Mouse (Mus musculus) kidney, postnatal 0 days (tissue): ENCODE data around the gene Zfp385b. TPM values are rescaled to one million over a fixed set of nuclear protein-coding genes. Genes with fewer than 3 reads are reported as not detected.

Source experiments
- ATAC-seq: fragments of 200-750 bp; cut with Nextera tagmentation; replicated peaks from 2 replicates; pipeline ENCODE4 v1.8.0; 2017; ENCODE audit warnings: low read depth, moderate number of reproducible peaks, moderate TSS enrichment, moderate library complexity; ENCODE audit not compliant: low FRiP score
- DNase-seq: peaks from one replicate; pipeline ENCODE4 v3.0.0-alpha.2; 2016; ENCODE audit warnings: low spot score
- H3K27ac ChIP-seq: fragments of 300-500 bp; sonication (generic); 2 replicates; pipeline ENCODE4 v1.5.1; 2014; ENCODE audit warnings: mild to moderate bottlenecking
- H3K27me3 ChIP-seq: fragments of 300-500 bp; sonication (generic); 2 replicates; pipeline ENCODE4 v1.6.1; 2014; ENCODE audit warnings: low read length, mixed read lengths; ENCODE audit not compliant: insufficient read depth
- H3K36me3 ChIP-seq: fragments of 300-500 bp; sonication (generic); 2 replicates; pipeline ENCODE4 v1.6.1; 2014; ENCODE audit warnings: low read length, mixed read lengths; ENCODE audit not compliant: insufficient read depth
- H3K4me1 ChIP-seq: fragments of 300-500 bp; sonication (generic); replicated peaks from 2 replicates; pipeline ENCODE4 v1.6.1; 2014; ENCODE audit warnings: antibody characterized with exemption, low read length, mixed read lengths; ENCODE audit not compliant: insufficient read depth
- H3K4me2 ChIP-seq: fragments of 300-500 bp; sonication (generic); 2 replicates; pipeline ENCODE4 v1.6.1; 2014; ENCODE audit warnings: mild to moderate bottlenecking, low read length, moderate library complexity, mixed read lengths
- H3K4me3 ChIP-seq: fragments of 300-500 bp; sonication (generic); replicated peaks from 2 replicates; pipeline ENCODE4 v1.5.1; 2014; ENCODE audit warnings: low read depth, low read length
- H3K9ac ChIP-seq: fragments of 300-500 bp; sonication (generic); 2 replicates; pipeline ENCODE4 v1.6.1; 2014; ENCODE audit warnings: low read depth, low read length
- H3K9me3 ChIP-seq: fragments of 300-500 bp; sonication (generic); replicated peaks from 2 replicates; pipeline ENCODE4 v1.6.1; 2016; ENCODE audit warnings: low read length, inconsistent platforms, mixed read lengths
- CTCF ChIP-seq: IDR thresholded peaks from 2 replicates; pipeline ENCODE4 v1.5.1; 2016; ENCODE audit warnings: antibody characterized with exemption, low read depth, mild to moderate bottlenecking, moderate library complexity
- WGBS: fragments of 180-500 bp; shearing (Covaris S2); extraction: QIAGEN DNeasy Blood & Tissue Kit; methylation state at CpG from one replicate; pipeline ENCODE4 v1.1.7; 2014; 5-methylcytosine and 5-hydroxymethylcytosine counted together
- polyA plus RNA-seq: library from polyadenylated mRNA; unstranded; fragments of >200 nt; fragmentation: Nextera tagmentation; extraction: Ambion mirVana; gene quantifications from 2 replicates; pipeline ENCODE4 v1.2.1, GENCODE M21; 2015

Gene Zfp385b
- polyA plus RNA-seq, 1 experiment from 2014 or later = 9.9 TPM

DNA sequence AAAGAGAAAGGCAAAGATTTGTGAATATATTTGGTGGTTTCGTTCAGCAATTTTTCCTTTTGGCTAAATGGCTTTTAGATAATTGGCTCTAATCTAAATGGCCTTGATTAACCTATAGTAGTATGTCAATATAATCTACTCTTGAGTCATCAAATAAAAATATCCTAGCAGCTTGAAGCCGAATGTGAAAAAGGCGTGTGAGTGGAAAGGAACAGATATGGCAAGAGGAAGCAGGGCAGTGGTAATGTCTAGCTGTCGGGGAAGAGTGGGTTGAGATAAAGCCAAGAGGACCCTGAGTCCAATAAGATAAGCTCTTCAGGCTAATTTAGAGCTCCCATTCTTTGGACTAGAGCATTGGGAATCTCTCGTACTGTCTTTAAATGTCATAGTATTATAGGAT is 179.4 kb downstream of the Zfp385b start:
- 88% methylated on average over 5 of the region's 5 CpGs for WGBS
- H3K27me3 ChIP-seq = no peaks in the 10 kb centered on the region
- TF ChIP-seq CTCF = no peak
- no peak overlapping the region for H3K4me3 ChIP-seq
- DNase-seq = no peak
- no peaks in the 10 kb centered on the region for H3K9me3 ChIP-seq
- no peaks in the 10 kb centered on the region for H3K4me1 ChIP-seq
- no peak overlapping the region for H3K4me2 ChIP-seq
- H3K9ac ChIP-seq = no peak overlapping the region
- no peaks in the 10 kb centered on the region for H3K36me3 ChIP-seq
- H3K27ac ChIP-seq = no peak overlapping the region
- no peak for ATAC-seq

DNA sequence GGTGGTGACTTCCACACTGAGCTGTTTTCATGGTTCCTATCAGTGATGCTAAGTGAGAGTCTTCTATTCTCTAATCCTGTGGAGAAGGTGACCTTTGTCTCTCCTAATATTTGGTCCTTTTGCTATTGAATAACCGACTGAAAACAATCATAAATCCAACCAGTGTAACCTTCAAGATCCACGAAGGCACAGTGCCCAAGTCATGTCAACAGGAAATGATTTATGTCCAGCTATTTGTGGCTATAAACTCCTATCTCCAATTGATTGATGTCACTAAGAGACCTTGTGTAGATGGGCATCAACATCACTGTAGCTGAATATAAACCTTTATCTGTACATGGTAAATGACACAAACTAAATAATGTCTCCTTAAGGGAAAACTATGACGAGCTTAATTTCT is 187.8 kb downstream of the Zfp385b start:
- no peaks in the 10 kb centered on the region for H3K27me3 ChIP-seq
- H3K4me2 ChIP-seq = no peak overlapping the region
- no peaks in the 10 kb centered on the region for H3K9me3 ChIP-seq
- 30% methylated on average over 3 of the region's 3 CpGs for WGBS
- H3K9ac ChIP-seq = no peak overlapping the region
- H3K4me1 ChIP-seq = no peaks in the 10 kb centered on the region
- H3K4me3 ChIP-seq = no peak overlapping the region
- TF ChIP-seq CTCF = no peak
- no peak overlapping the region for H3K27ac ChIP-seq
- no peak for ATAC-seq
- no peaks in the 10 kb centered on the region for H3K36me3 ChIP-seq
- no peak for DNase-seq

DNA sequence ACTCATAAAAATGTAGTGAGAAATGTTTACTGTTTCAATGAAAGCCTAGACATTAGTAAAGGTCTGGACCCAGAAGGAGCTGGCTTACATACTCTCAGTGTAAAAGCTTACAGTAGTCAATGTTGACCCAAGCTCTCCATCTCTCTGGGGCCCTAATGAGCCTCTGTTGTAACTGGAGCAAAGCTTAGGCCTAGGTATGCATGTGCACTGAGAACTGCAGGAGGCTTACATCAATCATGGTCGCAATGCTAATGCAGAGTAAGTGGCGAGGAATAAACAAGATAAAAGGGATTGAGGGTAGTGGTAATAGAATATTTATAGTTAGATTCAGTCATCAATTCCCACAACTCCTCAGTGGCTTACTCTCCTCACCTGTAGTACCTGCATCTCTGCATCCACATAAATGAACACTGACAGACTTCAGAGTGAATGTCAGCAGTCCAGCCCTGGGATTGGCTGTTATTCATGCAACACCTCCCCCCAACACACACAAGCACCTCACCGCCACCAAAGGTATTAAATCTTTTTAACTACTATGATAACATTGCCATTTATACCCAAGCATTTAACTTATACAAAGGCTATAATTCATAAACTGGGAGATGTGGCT is 191.7 kb downstream of the Zfp385b start:
- ATAC-seq (no peak), DNase-seq (no peak)
- H3K4me2 ChIP-seq = no peak overlapping the region
- TF ChIP-seq CTCF = no peak
- no peaks in the 10 kb centered on the region for H3K9me3 ChIP-seq
- H3K9ac ChIP-seq = no peak overlapping the region
- WGBS = 49% methylated on average over 3 of the region's 3 CpGs
- H3K4me1 ChIP-seq = no peaks in the 10 kb centered on the region
- H3K27me3 ChIP-seq = no peaks in the 10 kb centered on the region
- no peak overlapping the region for H3K27ac ChIP-seq
- no peaks in the 10 kb centered on the region for H3K36me3 ChIP-seq
- no peak overlapping the region for H3K4me3 ChIP-seq

DNA sequence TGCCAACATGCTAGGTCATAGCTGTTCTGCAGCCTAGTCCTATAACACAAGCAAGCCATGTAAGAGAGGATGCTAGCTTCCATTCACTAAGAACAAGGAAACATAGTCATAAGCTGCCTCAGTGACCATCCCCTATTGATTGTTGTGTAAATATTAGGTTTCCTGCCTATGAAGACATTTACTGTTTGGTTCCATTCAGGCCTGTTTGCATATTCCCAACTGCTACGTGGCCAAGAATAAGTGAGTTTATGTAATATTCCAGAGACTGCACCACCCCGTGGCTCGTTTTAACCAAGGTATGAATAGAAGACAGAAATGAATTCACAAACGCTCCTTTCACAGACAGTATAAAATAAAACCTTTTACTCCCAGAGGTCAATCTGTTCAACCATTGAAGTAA is 200.8 kb downstream of the Zfp385b start:
- Histone ChIP-seq H3K4me3 (no peak overlapping the region), H3K4me2 (no peak overlapping the region), H3K9me3 (no peaks in the 10 kb centered on the region), H3K36me3 (no peaks in the 10 kb centered on the region), H3K4me1 (no peaks in the 10 kb centered on the region), H3K27ac (no peak overlapping the region), H3K9ac (no peak overlapping the region), H3K27me3 (no peaks in the 10 kb centered on the region)
- WGBS = 84% methylated on average over 4 of the region's 4 CpGs
- no peak for ATAC-seq
- DNase-seq = no peak
- TF ChIP-seq CTCF = no peak

DNA sequence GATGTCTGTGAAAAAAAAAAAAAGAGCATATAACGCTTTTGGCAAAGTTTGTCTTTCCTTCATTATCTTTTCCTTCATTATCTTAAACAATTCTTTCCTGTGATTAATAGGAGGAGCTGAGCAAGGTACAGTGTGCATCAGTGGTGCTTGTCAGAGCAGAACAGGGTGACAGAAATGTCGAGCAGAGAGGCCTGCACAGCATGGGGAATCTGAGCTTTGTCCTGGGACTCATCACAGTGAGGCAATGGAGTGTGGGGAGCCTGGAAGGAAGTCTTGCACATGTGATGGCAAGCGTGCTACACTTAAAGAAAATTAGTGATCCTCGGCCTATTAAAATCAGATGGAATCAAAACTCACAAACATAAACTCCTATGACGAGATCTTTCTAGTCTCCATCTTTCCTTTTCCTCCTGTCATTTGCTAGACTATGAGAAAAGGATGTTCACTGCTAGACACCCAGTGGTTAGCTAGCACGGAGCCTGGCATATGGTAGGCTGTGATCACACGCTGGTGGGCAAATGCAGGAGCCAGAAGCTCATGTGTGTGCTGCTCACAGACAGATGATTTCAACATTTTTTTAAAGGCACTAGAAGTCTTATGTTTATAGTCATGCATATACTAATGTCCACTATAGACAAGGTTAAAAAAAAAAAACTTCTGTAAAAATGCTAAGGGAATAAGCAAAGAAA is 209.0 kb downstream of the Zfp385b start:
- DNase-seq (peak; percentile 13), ATAC-seq (no peak)
- Histone ChIP-seq H3K9ac (no peak overlapping the region), H3K4me3 (no peak overlapping the region), H3K36me3 (no peaks in the 10 kb centered on the region), H3K27me3 (no peaks in the 10 kb centered on the region), H3K27ac (no peak overlapping the region), H3K4me1 (no peaks in the 10 kb centered on the region), H3K4me2 (no peak overlapping the region), H3K9me3 (no peaks in the 10 kb centered on the region)
- TF ChIP-seq CTCF = no peak
- 69% methylated on average over 7 of the region's 7 CpGs for WGBS

DNA sequence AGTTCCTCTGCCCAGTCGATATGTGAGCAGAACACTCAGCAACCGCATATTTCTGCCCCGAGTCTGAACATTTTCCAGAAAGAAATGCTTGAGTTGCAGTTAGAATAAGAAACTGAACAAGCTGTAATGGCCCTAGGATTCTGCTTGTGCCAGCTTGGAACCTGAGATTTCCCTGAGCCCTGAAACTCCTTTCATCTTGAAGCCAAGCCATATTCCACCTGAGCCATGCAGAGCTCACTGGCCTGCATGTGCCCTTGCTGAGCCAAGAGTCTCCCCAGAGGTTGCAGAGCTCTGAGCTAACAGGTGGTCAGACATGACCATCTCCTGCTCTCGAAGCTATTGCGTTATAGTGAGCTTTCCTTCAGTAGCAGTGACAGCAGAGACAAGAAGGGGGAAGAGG is 210.0 kb downstream of the Zfp385b start:
- Histone ChIP-seq H3K4me2 (no peak overlapping the region), H3K27ac (no peak overlapping the region), H3K27me3 (no peaks in the 10 kb centered on the region), H3K9me3 (no peaks in the 10 kb centered on the region), H3K4me3 (no peak overlapping the region), H3K36me3 (no peaks in the 10 kb centered on the region), H3K9ac (no peak overlapping the region), H3K4me1 (no peaks in the 10 kb centered on the region)
- ATAC-seq = no peak
- DNase-seq = no peak
- no peak for TF ChIP-seq CTCF
- WGBS = 66% methylated on average over 5 of the region's 5 CpGs
